Mouse (Mus musculus) MEL (cell line): ENCODE results near the gene Gtdc1.

Source experiments
- CTCF ChIP-seq, 3 experiments: IDR thresholded peaks in 2 of 3; conservative IDR thresholded peaks in 1 of 3; 2 replicates each; pipeline ENCODE4 v1.5.1; 2011 to 2012; ENCODE audit warnings: low read length in 3 of 3, low read depth in 2 of 3, mild to moderate bottlenecking in 2 of 3, improper control_type of control experiment in 1 of 3, inconsistent platforms in 1 of 3, mixed read lengths in 1 of 3, moderate library complexity in 1 of 3; ENCODE audit not compliant: control insufficient read depth in 1 of 3, insufficient read depth in 1 of 3, poor library complexity in 1 of 3, severe bottlenecking in 1 of 3
- GATA1 ChIP-seq: IDR thresholded peaks from 2 replicates; pipeline ENCODE4 v1.6.1; 2011; ENCODE audit warnings: low read depth, low read length, improper control_type of control experiment
- MAX ChIP-seq: IDR thresholded peaks from 2 replicates; pipeline ENCODE4 v1.6.1; 2011; ENCODE audit warnings: low read length, improper control_type of control experiment
- NELFE ChIP-seq: IDR thresholded peaks from 2 replicates; pipeline ENCODE4 v1.6.1; 2011; ENCODE audit warnings: low read depth, low read length, improper control_type of control experiment
- POLR2A ChIP-seq, 2 experiments: IDR thresholded peaks; 2 replicates each; pipeline ENCODE4 v1.6.1; 2011 to 2012; ENCODE audit warnings: low read length in 2 of 2, mild to moderate bottlenecking in 2 of 2, control low read depth in 1 of 2, improper control_type of control experiment in 1 of 2, low read depth in 1 of 2, moderate library complexity in 1 of 2; ENCODE audit not compliant: control insufficient read depth in 1 of 2, insufficient read depth in 1 of 2, poor library complexity in 1 of 2

DNA sequence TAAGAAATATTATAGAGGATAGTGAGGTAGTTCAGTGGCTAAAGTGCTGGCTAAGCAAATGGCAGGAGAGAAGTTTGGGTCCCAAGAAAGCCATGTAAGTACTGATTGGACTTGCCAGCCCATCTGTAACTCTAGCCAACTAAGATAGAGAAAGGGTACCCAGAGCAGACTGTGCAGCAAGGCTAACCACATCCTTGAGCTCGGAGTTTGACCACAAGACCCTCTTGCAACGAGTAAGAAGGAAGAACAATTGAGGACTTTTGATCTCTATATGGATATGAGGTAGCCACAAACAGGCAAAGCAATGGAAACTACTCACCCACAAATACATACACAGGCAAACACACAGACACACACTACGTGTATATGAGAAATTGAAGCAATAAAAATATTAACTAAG, 278.9 kb downstream of the Gtdc1 start:
- TF ChIP-seq MAX (no peak), CTCF (IDR thresholded peaks at IDR 0.05 in 2 of 3, conservative IDR thresholded peaks at IDR 0.05 in 1 of 3; ENCODE audit: control insufficient read depth in 1 of 3, insufficient read depth in 1 of 3, low read depth in 2 of 3, low read length in 3 of 3, poor library complexity in 1 of 3, severe bottlenecking in 1 of 3) (no peak), GATA1 (no peak), POLR2A (IDR thresholded peaks at IDR 0.05; ENCODE audit: control insufficient read depth in 1 of 2, insufficient read depth in 1 of 2, low read depth in 1 of 2, low read length in 2 of 2, poor library complexity in 1 of 2) (no peak), NELFE (no peak)
